Mouse (Mus musculus): Measurements from ENCODE around the gene Cyp2d11. TPM values are rescaled to one million over a fixed set of nuclear protein-coding genes. Genes with fewer than 3 reads are reported as not detected.
"Not testable (repeated sequence)": the region's sequence is repeated elsewhere in the genome, so short reads cannot be mapped to it uniquely, and the experiment has no call there.

Cyp2d11 gene
- polyA plus RNA-seq (2016; fragmentation: Nextera tagmentation; extraction: Ambion mirVana), result not detected in 2 replicates

DNA sequence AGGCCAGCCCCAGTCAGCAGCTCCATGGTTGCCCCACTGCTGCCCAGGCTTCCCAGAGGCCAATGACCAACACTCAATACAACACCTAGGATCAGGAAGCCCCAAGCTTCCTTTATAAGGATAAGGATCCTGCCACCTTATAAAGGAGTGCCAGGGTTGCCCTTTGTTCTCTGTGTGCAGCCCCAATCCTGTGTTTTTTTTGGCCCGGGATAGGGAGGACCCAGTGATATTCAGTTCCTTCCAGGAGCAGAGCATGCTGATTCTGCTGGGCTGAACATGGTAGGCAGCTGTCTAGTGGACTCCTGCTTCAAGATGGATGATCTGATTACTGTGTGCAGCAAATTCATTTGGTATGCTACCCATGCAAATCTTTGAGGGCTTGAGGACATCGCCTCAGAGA is at the start of gene Cyp2d11:
TSS of gene Cyp2d11 (minus strand) at position 101 of the 400 bp plus-strand sequence.
- H3K36me3 ChIP-seq; H3K9ac ChIP-seq; H3K4me2 ChIP-seq; H3K27me3 ChIP-seq (replicated peaks); H3K9me3 ChIP-seq (replicated peaks); ATAC-seq; H3K4me1 ChIP-seq; H3K27ac ChIP-seq; H3K4me3 ChIP-seq: not testable (repeated sequence)
- WGBS (ENCODE audit: insufficient replicate concordance), result 67% methylated on average over 2 of the region's 2 CpGs

DNA sequence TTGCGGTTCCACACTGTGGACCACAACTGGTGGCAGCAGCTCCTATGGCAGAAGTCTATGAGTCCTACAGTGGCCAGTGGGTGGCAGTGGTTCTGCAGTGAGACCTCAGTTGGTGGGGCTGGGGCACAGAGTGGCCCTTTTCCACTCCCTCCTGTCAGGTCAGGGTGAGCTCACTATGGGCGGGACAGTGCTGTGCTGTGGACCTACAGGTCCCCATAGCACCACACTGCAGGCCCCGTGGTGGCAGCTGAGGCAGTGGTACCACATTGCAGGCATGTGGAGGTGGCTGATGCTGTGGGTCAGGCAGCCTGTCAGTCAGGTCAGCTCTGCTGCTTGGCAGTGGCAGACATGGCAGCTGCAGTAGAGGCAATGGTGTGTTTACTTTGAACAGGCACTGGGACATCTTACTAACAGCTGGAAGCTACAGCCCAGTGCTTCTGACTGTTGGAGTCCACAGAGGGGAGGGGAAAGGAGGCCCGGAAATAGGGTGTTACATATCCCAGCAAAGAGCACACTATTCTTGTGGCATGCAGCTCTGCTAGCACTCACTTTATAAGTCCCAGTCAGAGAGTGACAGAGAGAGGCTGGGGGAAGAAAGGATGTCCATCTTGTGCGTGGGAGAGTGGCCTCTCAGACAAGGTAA is 44.3 kb upstream of the Cyp2d11 start:
- ATAC-seq, result no peak

DNA sequence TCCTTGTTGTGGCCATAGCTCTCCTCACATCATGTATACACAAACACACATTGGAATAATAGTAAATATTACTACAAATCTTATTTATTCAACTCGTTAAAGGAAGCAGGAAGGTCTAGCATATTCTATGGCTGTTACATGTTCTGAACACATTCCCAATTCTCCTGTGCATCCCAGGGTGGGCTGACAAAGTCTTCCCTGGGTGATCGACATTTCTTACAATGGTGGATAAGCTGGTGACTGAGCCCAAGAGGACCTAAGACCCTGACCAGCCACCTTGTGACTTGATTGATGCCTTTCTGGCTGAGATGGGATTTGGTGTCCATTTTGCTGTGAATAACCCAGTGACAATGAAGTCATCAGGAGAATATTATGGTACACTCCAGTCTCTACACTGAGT is 41.8 kb upstream of the Cyp2d11 start:
- ATAC-seq, result no peak

More for the DNA sequence above, 44.3 kb upstream of the Cyp2d11 start:
- WGBS (ENCODE audit: insufficient replicate concordance), result 52% methylated on average over 5 of the region's 5 CpGs
- no peaks in the 10 kb centered on the region for H3K36me3 ChIP-seq
- no peak overlapping the region for H3K4me2 ChIP-seq
- H3K9me3 ChIP-seq (replicated peaks), result no peaks in the 10 kb centered on the region
- no peaks in the 10 kb centered on the region for H3K4me1 ChIP-seq
- no peak overlapping the region for H3K27ac ChIP-seq
- H3K27me3 ChIP-seq (replicated peaks), result no peaks in the 10 kb centered on the region
- H3K9ac ChIP-seq, result no peak overlapping the region
- H3K4me3 ChIP-seq, result no peak overlapping the region

DNA sequence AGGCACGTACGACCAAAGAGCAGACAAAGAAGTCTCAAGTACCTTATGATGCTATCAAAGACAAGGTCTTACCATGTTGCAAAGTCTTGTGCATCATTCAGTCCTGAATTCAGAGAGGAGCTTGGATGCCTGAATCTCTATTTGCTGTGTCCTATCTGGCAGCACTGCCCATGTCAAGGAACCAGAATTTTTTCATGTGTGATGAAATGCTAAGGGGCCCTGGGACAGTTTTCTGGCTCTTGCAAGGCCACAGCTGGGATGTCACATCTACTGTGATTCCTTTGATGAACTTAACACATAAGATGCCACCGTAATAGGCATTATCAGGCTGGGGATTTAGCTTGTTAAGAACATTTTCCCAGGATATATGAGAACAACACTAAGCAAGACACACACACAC is 41.2 kb upstream of the Cyp2d11 start:
- Histone ChIP-seq H3K9me3 (replicated peaks) (no peaks in the 10 kb centered on the region), H3K36me3 (no peaks in the 10 kb centered on the region), H3K27ac (no peak overlapping the region), H3K9ac (no peak overlapping the region), H3K4me2 (no peak overlapping the region), H3K27me3 (replicated peaks) (no peaks in the 10 kb centered on the region), H3K4me1 (no peaks in the 10 kb centered on the region), H3K4me3 (no peak overlapping the region)
- no peak for ATAC-seq
- 68% methylated on average over 3 of the region's 3 CpGs for WGBS (ENCODE audit: insufficient replicate concordance)

More for the DNA sequence above, 41.8 kb upstream of the Cyp2d11 start:
- Histone ChIP-seq H3K36me3 (no peaks in the 10 kb centered on the region), H3K27me3 (replicated peaks) (no peaks in the 10 kb centered on the region), H3K4me1 (no peaks in the 10 kb centered on the region), H3K9me3 (replicated peaks) (no peaks in the 10 kb centered on the region), H3K4me2 (no peak overlapping the region), H3K27ac (no peak overlapping the region), H3K9ac (no peak overlapping the region), H3K4me3 (no peak overlapping the region)
- 61% methylated on average over 2 of the region's 2 CpGs for WGBS (ENCODE audit: insufficient replicate concordance)

DNA sequence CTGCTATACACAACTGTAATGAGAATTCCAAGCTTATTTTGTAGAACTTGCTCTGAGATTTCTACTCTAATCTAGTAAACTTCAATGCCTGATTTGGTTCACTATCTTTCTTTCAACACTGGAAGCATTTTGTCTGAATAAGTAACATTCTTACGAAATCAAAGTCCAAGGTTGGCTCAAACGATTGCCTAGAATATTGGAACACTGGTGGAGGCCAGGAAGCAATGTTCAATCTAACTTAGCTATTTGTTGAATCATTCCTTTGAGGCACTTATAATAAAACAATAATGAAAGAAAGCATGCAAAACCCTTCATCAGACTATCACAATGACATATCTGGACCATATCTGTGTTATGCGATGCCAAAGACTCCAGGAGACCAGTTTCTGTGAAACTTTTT is 40.7 kb upstream of the Cyp2d11 start:
- H3K27ac ChIP-seq, result no peak overlapping the region
- H3K4me2 ChIP-seq, result no peak overlapping the region
- no peaks in the 10 kb centered on the region for H3K9me3 ChIP-seq (replicated peaks)
- 71% methylated on average over 3 of the region's 3 CpGs for WGBS (ENCODE audit: insufficient replicate concordance)
- no peak for ATAC-seq
- no peak overlapping the region for H3K4me3 ChIP-seq
- H3K9ac ChIP-seq, result no peak overlapping the region
- H3K27me3 ChIP-seq (replicated peaks), result no peaks in the 10 kb centered on the region
- H3K36me3 ChIP-seq, result no peaks in the 10 kb centered on the region
- no peaks in the 10 kb centered on the region for H3K4me1 ChIP-seq

DNA sequence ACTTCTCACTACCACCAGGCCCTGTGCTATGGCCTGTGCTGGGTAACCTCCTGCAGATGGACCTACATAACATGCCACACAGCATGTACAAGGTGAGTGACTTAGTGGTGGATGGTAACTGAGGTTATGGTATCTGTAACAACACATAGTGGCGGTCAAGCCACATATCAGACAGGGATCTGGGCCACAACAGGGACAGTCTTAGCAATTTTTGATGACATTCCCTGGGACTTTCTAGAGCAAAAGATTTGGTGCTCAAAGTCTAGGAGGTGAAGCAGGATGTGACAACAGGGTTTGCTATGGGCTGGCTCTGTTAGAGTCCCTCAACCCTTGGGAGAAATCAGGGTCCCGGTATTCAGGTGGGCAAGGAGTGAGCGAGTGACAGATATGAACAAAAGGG is 39.8 kb upstream of the Cyp2d11 start:
- H3K4me3 ChIP-seq, result no peak overlapping the region
- no peak overlapping the region for H3K4me2 ChIP-seq
- 75% methylated on average over 3 of the region's 3 CpGs for WGBS (ENCODE audit: insufficient replicate concordance)
- no peaks in the 10 kb centered on the region for H3K4me1 ChIP-seq
- H3K9ac ChIP-seq, result no peak overlapping the region
- H3K27ac ChIP-seq, result no peak overlapping the region
- H3K27me3 ChIP-seq (replicated peaks), result no peaks in the 10 kb centered on the region
- no peaks in the 10 kb centered on the region for H3K9me3 ChIP-seq (replicated peaks)
- H3K36me3 ChIP-seq, result no peaks in the 10 kb centered on the region
- ATAC-seq, result no peak

DNA sequence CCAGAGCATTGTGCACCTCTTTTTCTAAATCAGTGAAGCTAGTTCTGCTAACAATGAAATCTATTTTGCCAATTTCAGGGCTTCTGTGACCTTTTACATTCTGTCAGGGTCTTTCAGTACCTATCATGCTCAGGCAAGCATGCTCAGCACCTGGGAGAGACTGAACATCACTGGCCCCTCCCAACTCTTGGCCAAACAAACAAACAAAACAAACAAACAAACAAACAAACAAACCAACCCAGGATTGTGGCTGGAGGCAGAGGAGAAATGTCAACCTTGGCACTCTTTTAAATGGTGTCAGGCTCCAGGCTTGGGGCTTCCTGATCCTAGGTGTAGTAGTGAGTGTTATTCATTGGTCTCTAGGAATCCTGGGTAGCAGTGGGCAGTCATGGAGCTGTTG is 39.3 kb upstream of the Cyp2d11 start, which contains the start of gene Cyp2d9:
TSS of gene Cyp2d9 (plus strand) at position 301 of the 400 bp plus-strand sequence.
- no peaks in the 10 kb centered on the region for H3K36me3 ChIP-seq
- no peak within 1 kb of the TSS for H3K9ac ChIP-seq
- ATAC-seq, result no peak
- H3K9me3 ChIP-seq (replicated peaks), result no peaks in the 10 kb centered on the region
- H3K4me3 ChIP-seq, result no peak within 1 kb of the TSS
- no peak within 1 kb of the TSS for H3K4me2 ChIP-seq
- no peaks in the 10 kb centered on the region for H3K4me1 ChIP-seq
- no peak within 1 kb of the TSS for H3K27ac ChIP-seq
- H3K27me3 ChIP-seq (replicated peaks), result no peaks in the 10 kb centered on the region

DNA sequence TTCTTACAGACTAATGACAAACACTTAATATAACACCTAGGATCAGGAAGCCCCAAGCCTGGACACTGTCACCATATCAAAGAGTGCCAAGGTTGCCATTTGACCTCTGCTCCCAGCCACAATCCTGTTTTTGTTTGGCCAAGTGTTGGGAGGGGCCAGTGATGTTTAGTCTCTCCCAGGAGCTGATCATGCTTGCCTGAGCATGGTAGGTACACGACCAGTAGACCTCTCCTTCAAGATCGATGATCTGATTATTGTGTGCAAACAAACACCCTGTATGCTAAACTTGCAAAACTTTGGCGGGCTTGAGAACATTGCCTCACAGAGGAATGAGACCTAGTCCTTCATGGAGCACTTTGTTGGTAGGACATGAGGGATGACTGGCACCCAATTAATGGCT is 29.6 kb upstream of the Cyp2d11 start:
- no peak overlapping the region for H3K4me2 ChIP-seq
- ATAC-seq, result no peak

DNA sequence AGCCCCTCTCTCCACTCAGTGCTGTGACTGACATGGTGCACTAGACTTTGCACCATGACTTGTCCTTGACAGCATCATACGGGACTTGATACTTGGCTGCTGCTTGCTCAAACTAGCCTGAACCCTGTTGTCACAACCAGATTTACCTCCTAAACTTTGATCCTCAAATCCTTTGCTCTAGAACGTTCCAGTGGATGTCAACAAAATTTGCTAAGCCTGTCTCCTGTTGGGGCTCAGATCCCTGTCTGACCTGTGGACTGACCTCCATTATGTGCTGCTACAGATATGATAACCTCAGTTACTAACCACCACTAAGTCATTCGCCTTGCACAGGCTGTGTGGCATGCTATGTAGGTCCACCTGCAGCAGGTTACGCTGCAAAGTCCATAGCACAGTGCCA is 29.1 kb upstream of the Cyp2d11 start:
- Histone ChIP-seq H3K27ac (no peak overlapping the region), H3K27me3 (replicated peaks) (no peaks in the 10 kb centered on the region), H3K9me3 (replicated peaks) (no peaks in the 10 kb centered on the region), H3K9ac (no peak overlapping the region), H3K4me1 (no peaks in the 10 kb centered on the region), H3K36me3 (no peaks in the 10 kb centered on the region), H3K4me2 (no peak overlapping the region), H3K4me3 (no peak overlapping the region)
- 53% methylated on average over 4 of the region's 4 CpGs for WGBS (ENCODE audit: insufficient replicate concordance)
- ATAC-seq, result no peak

More for the DNA sequence above, 29.6 kb upstream of the Cyp2d11 start:
- no peaks in the 10 kb centered on the region for H3K4me1 ChIP-seq
- no peak overlapping the region for H3K9ac ChIP-seq
- no peak overlapping the region for H3K27ac ChIP-seq
- H3K36me3 ChIP-seq, result no peaks in the 10 kb centered on the region
- H3K27me3 ChIP-seq (replicated peaks), result no peaks in the 10 kb centered on the region
- H3K4me3 ChIP-seq, result no peak overlapping the region
- no peaks in the 10 kb centered on the region for H3K9me3 ChIP-seq (replicated peaks)
- 45% methylated on average over 3 of the region's 3 CpGs for WGBS (ENCODE audit: insufficient replicate concordance)

DNA sequence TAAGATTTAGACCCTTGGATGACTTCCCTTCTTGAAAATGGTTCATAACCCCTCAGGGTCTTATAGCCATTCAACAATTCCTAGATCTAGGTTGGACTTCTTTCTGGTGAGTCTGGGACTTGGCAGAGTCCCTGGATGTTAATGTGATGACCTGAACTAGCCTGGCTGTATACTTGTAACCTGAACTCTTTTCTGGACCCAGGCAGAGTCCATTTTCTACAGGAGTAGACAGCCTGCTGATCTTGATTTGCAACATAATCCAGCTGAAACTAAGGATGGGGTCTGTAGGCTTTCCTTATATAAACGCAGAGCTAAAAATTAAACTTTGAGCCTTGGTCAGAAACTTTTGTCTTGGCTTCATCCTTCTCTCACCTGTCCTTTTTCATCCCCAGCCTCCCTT is 24.8 kb upstream of the Cyp2d11 start:
- H3K4me1 ChIP-seq, result peaks cover 7% of the 10 kb centered on the region; the same call in 1 of the 2 replicates
- no peak overlapping the region for H3K27ac ChIP-seq
- H3K9me3 ChIP-seq (replicated peaks), result no peaks in the 10 kb centered on the region
- H3K4me3 ChIP-seq, result no peak overlapping the region
- no peak for ATAC-seq
- 65% methylated on average over 1 of the region's 1 CpGs for WGBS (ENCODE audit: insufficient replicate concordance)
- no peak overlapping the region for H3K4me2 ChIP-seq
- no peaks in the 10 kb centered on the region for H3K36me3 ChIP-seq
- no peaks in the 10 kb centered on the region for H3K27me3 ChIP-seq (replicated peaks)
- no peak overlapping the region for H3K9ac ChIP-seq

DNA sequence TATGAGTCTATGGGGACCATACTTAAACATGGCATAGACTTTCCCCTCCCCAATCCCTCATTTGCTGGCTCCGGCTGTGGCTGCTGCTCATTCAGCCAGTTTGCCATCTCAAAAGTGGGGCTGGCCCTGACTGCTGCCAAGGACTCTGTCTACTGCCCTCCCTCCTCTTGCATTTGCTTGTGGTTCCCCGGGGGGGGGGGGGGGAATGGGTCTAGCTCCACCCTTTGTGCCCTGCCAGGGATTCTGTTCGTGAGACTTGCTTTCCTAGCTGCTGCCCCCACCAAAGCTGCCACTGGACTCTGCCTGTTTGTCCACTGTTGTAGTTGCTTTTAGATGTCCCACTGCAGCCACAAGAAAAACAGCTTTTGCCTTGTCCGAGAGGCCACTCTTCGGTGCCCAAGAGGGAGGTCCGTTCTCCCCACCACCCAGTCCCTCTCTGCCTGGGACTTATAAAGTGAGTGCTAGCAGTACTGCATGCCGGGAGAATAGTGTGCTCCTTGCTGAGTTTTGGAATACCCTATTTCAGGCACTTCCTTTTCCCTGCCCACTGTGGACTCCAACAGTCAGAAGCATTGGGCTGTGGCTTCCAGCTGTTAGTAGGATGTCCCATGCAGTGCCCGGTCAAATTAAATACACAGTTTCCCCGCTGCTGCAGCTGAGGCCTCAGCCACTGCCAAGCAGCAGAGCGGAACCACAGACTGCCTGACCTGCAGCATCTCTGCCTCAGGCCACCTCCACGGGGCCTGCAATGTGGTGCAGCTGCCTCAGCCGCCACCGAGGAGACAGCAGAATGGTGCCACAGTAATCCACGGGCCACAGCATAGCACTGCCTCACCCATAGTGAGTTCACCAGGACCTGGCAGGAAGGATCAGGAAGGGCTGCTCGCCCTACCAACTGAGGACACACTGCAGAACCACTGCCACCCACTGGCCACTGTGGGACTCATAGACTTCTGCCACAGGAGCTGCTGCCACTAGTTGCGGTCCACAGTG is 23.3 kb upstream of the Cyp2d11 start:
- peaks cover 7% of the 10 kb centered on the region; the same call in 1 of the 2 replicates for H3K4me1 ChIP-seq
- peak; percentile 65 for ATAC-seq
- no peak overlapping the region for H3K27ac ChIP-seq
- H3K4me2 ChIP-seq, result peak overlapping the region; percentile 30; the same call in 1 of the 2 replicates
- H3K27me3 ChIP-seq (replicated peaks), result no peaks in the 10 kb centered on the region
- no peak overlapping the region for H3K9ac ChIP-seq
- no peaks in the 10 kb centered on the region for H3K9me3 ChIP-seq (replicated peaks)
- WGBS (ENCODE audit: insufficient replicate concordance), result 37% methylated on average over 16 of the region's 16 CpGs
- H3K36me3 ChIP-seq, result no peaks in the 10 kb centered on the region
- H3K4me3 ChIP-seq, result no peak overlapping the region

DNA sequence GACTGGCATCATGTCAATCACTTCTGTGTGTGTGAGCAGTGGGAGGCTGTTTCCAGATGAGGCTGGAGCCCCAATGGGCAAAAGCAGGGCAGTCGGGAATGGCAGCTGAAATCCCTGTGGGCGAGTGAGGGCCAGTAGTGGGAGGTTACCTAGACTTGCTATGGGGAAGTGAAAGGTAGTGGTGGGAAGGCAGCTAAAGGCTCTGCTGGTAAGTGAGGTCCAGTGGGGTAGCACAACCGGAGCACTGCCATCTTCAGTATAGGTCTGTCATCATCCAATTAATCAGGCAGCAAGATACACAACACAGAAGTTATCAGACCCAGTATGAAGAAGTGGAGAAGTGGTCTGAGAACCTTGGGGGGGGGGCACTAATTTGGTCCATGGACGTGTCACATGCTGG is 13.7 kb upstream of the Cyp2d11 start:
- no peak overlapping the region for H3K4me3 ChIP-seq
- H3K9me3 ChIP-seq (replicated peaks), result no peaks in the 10 kb centered on the region
- ATAC-seq, result no peak
- H3K36me3 ChIP-seq, result no peaks in the 10 kb centered on the region
- no peak overlapping the region for H3K27ac ChIP-seq
- no peak overlapping the region for H3K9ac ChIP-seq
- H3K27me3 ChIP-seq (replicated peaks), result no peaks in the 10 kb centered on the region
- H3K4me2 ChIP-seq, result no peak overlapping the region
- no peaks in the 10 kb centered on the region for H3K4me1 ChIP-seq
- 68% methylated on average over 4 of the region's 4 CpGs for WGBS (ENCODE audit: insufficient replicate concordance)

Data from liver, embryonic 12.5 days (tissue).